Mouse (Mus musculus): ENCODE measurements around the gene Olfr172. TPM values are rescaled to one million over a fixed set of nuclear protein-coding genes. Genes with fewer than 3 reads are reported as not detected.

Olfr172 gene
- polyA plus RNA-seq (2012; rRNA removed): not detected in 2 replicates

- WGBS: 73% methylated on average over 1 of the region's 1 CpGs
- no peak for DNase-seq (ENCODE audit: low read depth, low spot score)
Observed at GRCm38 (mm10) chr16:58763076-58763475, at the start of gene Olfr172. Olfr172 (minus strand) TSS chr16:58763176.

- no peak for DNase-seq (ENCODE audit: low read depth, low spot score)
- WGBS: 70% methylated on average over 2 of the region's 2 CpGs
Observed at GRCm38 (mm10) chr16:58800168-58800567, 37.2 kb upstream of the Olfr172 start, which contains the start of gene Olfr173. Olfr173 (minus strand) TSS chr16:58800268.

- no peak for DNase-seq (ENCODE audit: low read depth, low spot score)
Observed at GRCm38 (mm10) chr16:58756191-58756590, 6.8 kb downstream of the Olfr172 start.

GRCm38 (mm10) chr16:58751314-58751713 lies 11.7 kb downstream of the Olfr172 start:
- WGBS: 5% methylated on average over 1 of the region's 1 CpGs
- no peak for DNase-seq (ENCODE audit: low read depth, low spot score)

GRCm38 (mm10) chr16:58746715-58747114 lies 16.3 kb downstream of the Olfr172 start:
- WGBS: 61% methylated on average over 4 of the region's 4 CpGs
- DNase-seq (ENCODE audit: low read depth, low spot score): no peak

DNA sequence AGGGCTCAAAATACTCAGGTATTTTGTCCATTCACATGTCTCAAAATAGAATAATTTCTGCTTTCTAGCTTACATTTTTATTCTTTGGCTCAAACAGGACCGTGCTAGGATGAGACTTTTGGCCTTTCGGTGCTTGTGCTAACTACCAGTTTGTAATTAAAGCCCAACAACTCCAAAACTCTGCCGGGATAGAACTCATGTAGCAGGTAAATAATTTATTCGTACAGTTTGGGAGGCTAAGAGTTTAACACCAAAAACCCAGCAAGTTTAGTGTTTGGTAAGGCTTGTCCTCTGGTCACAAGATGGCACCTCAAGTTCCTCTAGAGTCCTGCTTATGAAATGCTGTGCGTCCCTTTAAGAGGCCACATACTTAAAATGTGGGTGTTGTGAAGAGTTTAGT lies 22.2 kb downstream of the Olfr172 start:
- WGBS: 96% methylated on average over 5 of the region's 5 CpGs
- no peak for DNase-seq (ENCODE audit: low read depth, low spot score)

DNA sequence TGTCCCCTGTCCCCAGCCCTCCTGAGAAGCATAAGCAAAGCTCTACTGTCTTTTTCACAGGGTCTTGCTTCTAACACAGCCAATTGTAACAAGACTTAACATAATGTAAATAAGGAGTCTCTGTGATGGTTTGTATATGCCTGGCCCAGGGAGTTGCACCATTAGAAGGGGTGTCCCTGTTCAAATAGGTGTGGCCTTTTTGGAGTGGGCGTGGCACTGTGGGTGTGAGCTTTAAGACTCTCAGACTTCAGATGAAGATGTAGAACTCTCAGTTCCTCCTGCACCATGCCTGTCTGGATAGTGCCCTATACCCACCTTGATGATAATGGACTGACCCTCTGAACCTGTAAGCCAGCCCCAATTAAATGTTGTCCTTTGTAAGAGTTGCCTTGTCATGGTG lies 24.2 kb downstream of the Olfr172 start:
- no peak for DNase-seq (ENCODE audit: low read depth, low spot score)
- WGBS: 79% methylated on average over 1 of the region's 1 CpGs

DNA sequence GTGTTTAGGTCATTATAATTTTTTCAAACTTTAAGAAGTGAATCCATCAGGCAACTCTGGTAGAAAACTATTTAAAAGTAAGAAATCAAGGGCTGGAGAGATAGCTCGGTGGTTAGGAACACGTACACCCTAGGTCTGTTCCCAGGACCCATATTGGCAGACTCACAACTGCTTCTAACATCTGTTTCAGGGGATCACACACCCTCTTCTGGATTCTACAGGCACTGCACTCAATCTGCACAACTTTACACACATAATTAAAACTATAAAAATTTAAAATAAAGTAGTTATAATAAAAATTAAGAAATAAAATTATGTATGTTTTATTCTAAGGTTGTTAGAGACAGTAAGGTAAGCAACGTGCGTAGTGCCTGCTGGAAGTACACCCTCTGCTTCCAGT lies 24.8 kb downstream of the Olfr172 start:
- 76% methylated on average over 4 of the region's 4 CpGs for WGBS
- no peak for DNase-seq (ENCODE audit: low read depth, low spot score)

DNA sequence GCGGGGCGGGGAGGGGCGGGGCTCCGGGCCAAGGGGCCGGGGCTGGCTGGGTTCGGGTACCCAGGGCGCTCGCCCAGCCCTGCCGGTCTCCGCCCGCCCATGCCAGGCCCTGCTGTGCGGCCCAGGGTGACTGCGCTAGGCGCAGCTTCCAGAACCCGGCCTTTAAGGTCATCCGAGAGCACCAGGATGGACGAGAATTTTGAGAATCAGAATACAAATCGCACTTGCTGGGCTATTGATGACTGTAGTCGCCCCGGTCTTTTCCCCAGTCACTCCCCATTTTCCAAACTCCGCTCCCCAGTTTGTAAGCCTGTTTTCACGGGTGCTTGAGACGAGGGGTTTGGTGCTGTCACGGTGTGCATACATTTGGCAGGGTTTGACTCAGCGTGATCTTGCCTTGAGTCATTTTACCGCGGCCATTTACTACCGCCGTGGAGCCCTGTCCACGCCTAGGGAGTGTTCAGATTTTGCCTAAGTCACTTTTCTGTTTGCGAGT lies 34.8 kb downstream of the Olfr172 start:
- DNase-seq (ENCODE audit: low read depth, low spot score): no peak
- under 1% methylated on average over 29 of the region's 31 CpGs for WGBS

GRCm38 (mm10) chr16:58727477-58728131 lies 35.4 kb downstream of the Olfr172 start, which contains the start of gene Cldnd1:
Cldnd1 (plus strand) TSS chr16:58727910.
- under 1% methylated on average over 35 of the region's 35 CpGs for WGBS
- peak; percentile 90 for DNase-seq (ENCODE audit: low read depth, low spot score)

GRCm38 (mm10) chr16:58726680-58727476 lies 36.1 kb downstream of the Olfr172 start:
- WGBS: 76% methylated on average over 11 of the region's 11 CpGs
- DNase-seq (ENCODE audit: low read depth, low spot score): no peak

- WGBS: 56% methylated on average over 2 of the region's 2 CpGs
- no peak for DNase-seq (ENCODE audit: low read depth, low spot score)
Observed at GRCm38 (mm10) chr16:58722292-58722691, 40.7 kb downstream of the Olfr172 start.

- no peak for DNase-seq (ENCODE audit: low read depth, low spot score)
- WGBS: 89% methylated on average over 7 of the region's 7 CpGs
Observed at GRCm38 (mm10) chr16:58718666-58719120, 44.3 kb downstream of the Olfr172 start, which contains the start of gene Gpr15. Gpr15 (minus strand) TSS chr16:58719070.

DNA sequence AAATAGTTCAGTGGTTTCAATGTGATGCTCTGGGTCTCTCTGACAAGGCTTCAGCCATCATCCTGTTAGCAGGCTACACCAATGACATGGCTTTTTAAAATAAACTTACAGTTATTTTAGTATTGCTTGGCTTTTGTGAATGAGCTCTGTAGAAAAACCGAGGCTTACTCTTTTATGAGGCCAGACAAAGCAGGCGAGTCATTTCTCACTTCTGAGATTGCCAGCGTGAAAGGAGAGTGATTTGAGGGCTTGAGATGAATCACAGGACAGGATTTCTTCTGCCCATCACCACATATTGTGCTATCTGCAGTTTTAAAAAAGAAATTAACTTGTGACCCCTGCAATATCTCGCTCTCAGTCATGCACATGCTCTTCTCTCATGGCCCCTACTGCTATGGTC lies 48.0 kb downstream of the Olfr172 start:
- 45% methylated on average over 4 of the region's 4 CpGs for WGBS
- DNase-seq (ENCODE audit: low read depth, low spot score): no peak

DNA sequence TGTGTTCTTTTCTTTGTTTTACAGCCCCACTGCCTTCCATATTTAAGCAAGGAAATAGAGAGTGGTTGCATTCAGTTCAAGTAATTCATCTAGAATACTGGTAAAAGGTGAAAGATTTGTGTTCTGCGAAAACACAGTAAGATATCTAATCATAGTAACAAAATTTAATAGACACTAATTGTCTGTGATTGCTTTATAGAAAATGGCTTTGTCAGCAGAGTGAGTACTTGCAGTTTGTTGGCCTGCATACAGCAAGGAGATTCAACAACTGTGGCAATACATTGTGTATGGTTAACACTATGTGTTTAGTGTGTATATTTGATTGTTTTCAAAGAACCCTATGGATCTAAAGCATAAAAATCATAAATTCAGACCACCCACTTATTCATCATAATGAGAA lies 49.8 kb downstream of the Olfr172 start:
- no peak for DNase-seq (ENCODE audit: low read depth, low spot score)
- 80% methylated on average over 1 of the region's 1 CpGs for WGBS

- no peak for DNase-seq (ENCODE audit: low read depth, low spot score)
- 36% methylated on average over 8 of the region's 8 CpGs for WGBS
Observed at GRCm38 (mm10) chr16:58712221-58712620, 50.8 kb downstream of the Olfr172 start.

Other genes starting within 250 kb of the Olfr172 start
- gene St3gal6, start 238.9 kb downstream of the Olfr172 start, polyA plus RNA-seq (2012; rRNA removed): 6.9 and 19.9 TPM in 2 replicates
- not detected in 2 replicates for gene Gm813, start 146.2 kb downstream of the Olfr172 start, polyA plus RNA-seq (2012; rRNA removed)
- gene E330017A01Rik, start 124.4 kb downstream of the Olfr172 start, polyA plus RNA-seq (2012; rRNA removed): not detected in 2 replicates
- gene Cpox, start 92.9 kb downstream of the Olfr172 start, polyA plus RNA-seq (2012; rRNA removed): 11.6 and 17.1 TPM in 2 replicates
- 0.23 and 0.35 TPM in 2 replicates for gene Gpr15, start 44.1 kb downstream of the Olfr172 start, polyA plus RNA-seq (2012; rRNA removed)
- 39.0 and 58.6 TPM in 2 replicates for gene Cldnd1, start 35.3 kb downstream of the Olfr172 start, polyA plus RNA-seq (2012; rRNA removed)
- gene Olfr173, start 37.1 kb upstream of the Olfr172 start, polyA plus RNA-seq (2012; rRNA removed): not detected in 2 replicates
- gene Olfr175-ps1, start 63.6 kb upstream of the Olfr172 start, polyA plus RNA-seq (2012; rRNA removed): not detected in 2 replicates
- gene Olfr177, start 111.6 kb upstream of the Olfr172 start, polyA plus RNA-seq (2012; rRNA removed): not detected in 2 replicates
- gene Olfr178, start 128.9 kb upstream of the Olfr172 start, polyA plus RNA-seq (2012; rRNA removed): not detected in 2 replicates
- not detected in 2 replicates for gene Olfr181, start 165.6 kb upstream of the Olfr172 start, polyA plus RNA-seq (2012; rRNA removed)
- gene Olfr180, start 166.2 kb upstream of the Olfr172 start, polyA plus RNA-seq (2012; rRNA removed): not detected in 2 replicates
- not detected in 2 replicates for gene Olfr183, start 232.2 kb upstream of the Olfr172 start, polyA plus RNA-seq (2012; rRNA removed)

All from large intestine, adult 2 months (tissue).